Mouse (Mus musculus) embryonic fibroblast, embryonic 13.5 days (primary cell): ENCODE data around the gene Tmem8b. TPM values are rescaled to one million over a fixed set of nuclear protein-coding genes. Genes with fewer than 3 reads are reported as not detected.

Experiments used
- H3K27ac ChIP-seq: 2 replicates; pipeline ENCODE4 v1.5.1; 2012; ENCODE audit warnings: low read length, control low read depth, inconsistent platforms; ENCODE audit not compliant: insufficient read depth
- H3K4me1 ChIP-seq: 2 replicates; pipeline ENCODE4 v1.6.1; 2011; ENCODE audit warnings: low read length; ENCODE audit not compliant: control insufficient read depth, insufficient read depth
- H3K4me3 ChIP-seq: 2 replicates; pipeline ENCODE4 v1.5.1; 2011; ENCODE audit warnings: mild to moderate bottlenecking, control low read depth, low read length; ENCODE audit not compliant: insufficient read depth
- CTCF ChIP-seq: IDR thresholded peaks from 2 replicates; pipeline ENCODE4 v1.5.1; 2011; ENCODE audit warnings: mild to moderate bottlenecking, control low read depth, low read length, moderate library complexity, borderline replicate concordance; ENCODE audit not compliant: insufficient read depth
- POLR2A ChIP-seq: IDR thresholded peaks from 2 replicates; pipeline ENCODE4 v1.6.1; 2011; ENCODE audit warnings: low read depth, mild to moderate bottlenecking, control low read depth, low read length, moderate library complexity
- polyA plus RNA-seq: library from polyadenylated mRNA; stranded (reverse); fragments of >200 nt; gene quantifications from 2 replicates; pipeline ENCODE4 v1.2.4, GENCODE M21; 2011; ENCODE audit warnings: low read depth; ENCODE audit not compliant: missing spikeins, insufficient read length

The Tmem8b gene
- polyA plus RNA-seq, 1 experiment: 7.4 TPM

DNA sequence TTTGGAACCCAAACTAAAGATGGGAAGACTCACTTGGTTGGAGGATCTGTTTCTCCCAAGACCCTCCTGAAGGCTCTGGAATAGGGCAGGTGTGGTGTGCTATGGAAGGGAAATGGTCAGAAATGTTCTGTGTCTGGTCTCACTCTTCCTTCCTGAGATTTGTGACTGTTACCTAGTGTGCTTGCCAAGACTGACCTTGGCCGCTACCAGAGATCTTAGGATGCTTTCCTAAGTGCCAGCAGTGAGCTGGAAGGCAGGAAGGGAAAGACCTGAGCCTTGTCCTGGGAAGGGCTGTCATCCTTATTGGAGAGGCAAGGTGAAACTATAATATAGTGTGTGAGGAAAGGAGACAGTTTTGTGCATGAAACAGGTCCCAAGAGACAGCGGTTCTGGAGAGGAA lies 35.0 kb upstream of the Tmem8b start:
- TF ChIP-seq POLR2A (no peak), CTCF (no peak)
- peaks cover 8% of the 10 kb centered on the region for H3K4me1 ChIP-seq
- H3K27ac ChIP-seq: no peak overlapping the region
- H3K4me3 ChIP-seq: no peak overlapping the region

DNA sequence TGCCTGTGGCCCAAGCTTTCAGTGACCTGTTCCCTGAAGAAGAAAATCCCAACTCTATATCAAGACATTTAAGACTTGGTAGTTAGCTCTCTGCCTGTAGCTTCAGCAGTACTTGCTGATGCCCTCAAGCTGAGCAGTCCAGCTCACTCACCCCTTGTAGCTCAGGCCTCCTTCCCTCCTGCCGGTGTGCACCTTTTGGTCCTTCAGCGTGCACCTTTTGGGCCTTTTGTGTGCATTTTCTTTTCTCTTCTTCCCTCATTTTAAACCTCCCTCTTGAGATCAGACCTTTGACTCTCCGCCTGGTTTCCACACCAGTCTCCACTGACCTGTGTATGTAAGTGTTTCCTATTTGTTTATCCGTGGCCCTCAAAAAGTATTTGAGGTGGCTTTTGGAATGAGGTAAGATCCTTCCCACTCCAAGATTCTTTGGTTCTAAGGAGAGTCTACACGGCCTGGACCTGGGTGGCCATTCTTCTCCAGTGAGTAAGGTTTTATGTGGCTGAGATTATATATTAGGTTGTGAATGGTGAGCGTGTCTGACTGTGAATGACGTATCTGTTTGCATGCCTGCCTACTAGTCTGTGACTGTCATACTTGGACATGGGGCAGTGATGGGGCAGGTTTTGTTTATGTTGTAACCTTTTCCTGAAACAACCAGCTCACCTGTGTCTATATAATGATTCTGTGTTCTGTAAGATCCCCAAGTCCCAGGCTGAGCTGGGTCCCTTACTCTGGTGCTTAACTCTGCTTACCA lies 34.0 kb upstream of the Tmem8b start:
- no peak for TF ChIP-seq CTCF
- no peak for TF ChIP-seq POLR2A
- H3K4me1 ChIP-seq: peaks cover 12% of the 10 kb centered on the region
- H3K27ac ChIP-seq: no peak overlapping the region
- H3K4me3 ChIP-seq: no peak overlapping the region

- TF ChIP-seq POLR2A (no peak), CTCF (no peak)
- Histone ChIP-seq H3K4me3 (no peak overlapping the region), H3K4me1 (peaks cover 12% of the 10 kb centered on the region), H3K27ac (no peak overlapping the region)
Measured at GRCm38 (mm10) chr4:43636751-43637150, 32.0 kb upstream of the Tmem8b start.

- H3K4me1 ChIP-seq: peaks cover 5% of the 10 kb centered on the region; the same call in 1 of the 2 replicates
- no peak for TF ChIP-seq POLR2A
- no peak for TF ChIP-seq CTCF
- no peak overlapping the region for H3K4me3 ChIP-seq
- H3K27ac ChIP-seq: no peak overlapping the region
Measured at GRCm38 (mm10) chr4:43640076-43640475, 28.7 kb upstream of the Tmem8b start.

GRCm38 (mm10) chr4:43640491-43640890 lies 28.3 kb upstream of the Tmem8b start:
- Histone ChIP-seq H3K4me1 (peaks cover 5% of the 10 kb centered on the region; the same call in 1 of the 2 replicates), H3K27ac (no peak overlapping the region), H3K4me3 (no peak overlapping the region)
- TF ChIP-seq POLR2A: no peak
- TF ChIP-seq CTCF: no peak

GRCm38 (mm10) chr4:43649783-43650182 lies 19.0 kb upstream of the Tmem8b start:
- Histone ChIP-seq H3K4me3 (no peak overlapping the region), H3K27ac (no peak overlapping the region), H3K4me1 (no peaks in the 10 kb centered on the region)
- TF ChIP-seq POLR2A: no peak
- TF ChIP-seq CTCF: no peak

- Histone ChIP-seq H3K4me1 (no peaks in the 10 kb centered on the region), H3K27ac (no peak overlapping the region), H3K4me3 (no peak overlapping the region)
- TF ChIP-seq POLR2A (no peak), CTCF (no peak)
Measured at GRCm38 (mm10) chr4:43652726-43653125, 16.0 kb upstream of the Tmem8b start.

GRCm38 (mm10) chr4:43653161-43654015 lies 15.4 kb upstream of the Tmem8b start, which contains the start of gene Spag8:
Gene Spag8, minus strand, starts transcription at chr4:43653594.
- Histone ChIP-seq H3K27ac (no peak within 1 kb of the TSS), H3K4me1 (no peaks in the 10 kb centered on the region), H3K4me3 (no peak within 1 kb of the TSS)
- TF ChIP-seq CTCF (no peak), POLR2A (0 out of 2 replicates have a peak, but pooled peaks have one; percentile 12)

- TF ChIP-seq POLR2A (no peak), CTCF (no peak)
- Histone ChIP-seq H3K4me3 (peak overlapping the region; percentile 71), H3K27ac (no peak overlapping the region), H3K4me1 (no peaks in the 10 kb centered on the region)
Measured at GRCm38 (mm10) chr4:43655656-43656338, 13.0 kb upstream of the Tmem8b start.
